Mouse (Mus musculus): ENCODE measurements around the gene Cbr4.

GRCm38 (mm10) chr8:61550006-61550748 is 62.6 kb downstream of the Cbr4 start:
- TF ChIP-seq CTCF (IDR thresholded peaks at IDR 0.05; ENCODE audit: extremely low read depth, insufficient read length, insufficient replicate concordance, low read depth, low read length) (peak; percentile 52; the same call in 1 of the 2 replicates), POLR2A (IDR thresholded peaks at IDR 0.05; ENCODE audit: low read depth, low read length) (no peak)

All from small intestine, adult 2 months (tissue).